Mouse (Mus musculus) testis, adult 2 months (tissue): ENCODE results near the gene Tnnt2.

Experiments used
- CTCF ChIP-seq: fragments of 200-500 bp; IDR thresholded peaks from 2 replicates; pipeline ENCODE4 v1.5.1; 2012; ENCODE audit warnings: low read depth, mild to moderate bottlenecking, inconsistent platforms, low read length, moderate library complexity; ENCODE audit not compliant: control insufficient read depth, insufficient read depth, insufficient replicate concordance
- POLR2A ChIP-seq: fragments of 200-500 bp; IDR thresholded peaks from 2 replicates; pipeline ENCODE4 v1.6.1; 2012; ENCODE audit warnings: low read depth, mild to moderate bottlenecking, inconsistent platforms, low read length, moderate library complexity; ENCODE audit not compliant: control insufficient read depth

DNA sequence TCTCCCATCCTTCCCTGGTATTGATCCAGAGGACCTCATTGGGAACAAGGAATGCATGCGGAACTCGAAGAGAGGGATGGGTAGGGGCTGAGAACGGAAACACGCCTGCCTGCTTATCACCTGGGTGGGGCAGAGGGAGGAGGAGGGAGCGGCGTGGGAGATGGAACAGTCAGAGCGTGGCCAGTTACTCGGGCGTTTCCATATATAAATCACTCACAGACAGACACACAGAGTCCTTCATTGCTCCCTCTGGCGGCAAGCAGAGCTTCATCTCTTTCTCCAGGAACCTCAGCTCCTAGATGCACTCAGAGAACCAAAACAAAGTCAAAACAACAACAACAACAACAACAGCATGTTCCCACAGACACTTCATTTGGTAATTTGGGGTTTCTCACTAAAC is 47.4 kb upstream of the Tnnt2 start:
- TF ChIP-seq POLR2A (no peak), CTCF (0 out of 2 replicates have a peak, but pooled peaks have one; percentile 7)
